Mouse (Mus musculus) CH12.LX (cell line): Measurements from ENCODE around the gene Btbd3. TPM values are rescaled to one million over a fixed set of nuclear protein-coding genes. Genes with fewer than 3 reads are reported as not detected.

Experiments used
- DNase-seq: peaks from one replicate; pipeline ENCODE4 v3.0.0-alpha.2; 2013; ENCODE audit errors: extremely low read depth
- H3K27ac ChIP-seq: 2 replicates; pipeline ENCODE4 v1.5.1; 2012; ENCODE audit warnings: low read depth, mild to moderate bottlenecking, control low read depth, moderate library complexity; ENCODE audit not compliant: insufficient read depth
- H3K27me3 ChIP-seq: replicated peaks from 2 replicates; pipeline ENCODE3; 2012; ENCODE audit warnings: inconsistent platforms
- H3K36me3 ChIP-seq, 2 experiments: replicated peaks in 1 of 2; 2 replicates each; pipeline versions ENCODE3 to v1.6.1; 2012; ENCODE audit warnings: inconsistent platforms in 1 of 2, low read length in 1 of 2, mild to moderate bottlenecking in 1 of 2, mixed read lengths in 1 of 2, moderate library complexity in 1 of 2; ENCODE audit not compliant: control insufficient read depth in 1 of 2, insufficient read depth in 1 of 2
- H3K4me1 ChIP-seq, 2 experiments: 2 replicates each; pipeline ENCODE4 v1.6.1; 2012; ENCODE audit warnings: inconsistent platforms in 1 of 2, moderate library complexity in 1 of 2; ENCODE audit not compliant: insufficient read depth in 2 of 2, control insufficient read depth in 1 of 2
- H3K4me2 ChIP-seq: 2 replicates; pipeline ENCODE4 v1.6.1; 2012; ENCODE audit warnings: low read depth, mild to moderate bottlenecking, control low read depth; ENCODE audit not compliant: poor library complexity, insufficient read depth, severe bottlenecking
- H3K4me3 ChIP-seq, 3 experiments: fragments of 150-350 bp in 1 of 3; sonication (generic) in 1 of 3; replicated peaks in 1 of 3; 2 replicates each; pipeline versions ENCODE3 to v1.5.1; 2011 to 2012; ENCODE audit warnings: low read depth in 2 of 3, low read length in 2 of 3, mild to moderate bottlenecking in 2 of 3, moderate library complexity in 2 of 3, control low read depth in 1 of 3, improper control_type of control experiment in 1 of 3, inconsistent platforms in 1 of 3, mixed read lengths in 1 of 3; ENCODE audit not compliant: poor library complexity in 1 of 3
- H3K79me2 ChIP-seq: replicated peaks from 2 replicates; pipeline ENCODE4 v1.6.1; 2012; ENCODE audit warnings: mild to moderate bottlenecking, moderate library complexity; ENCODE audit not compliant: control insufficient read depth, poor library complexity, insufficient read depth, severe bottlenecking; ENCODE audit errors: extremely low read depth
- H3K9ac ChIP-seq: 2 replicates; pipeline ENCODE4 v1.6.1; 2012; ENCODE audit warnings: low read depth, mild to moderate bottlenecking, control low read depth, moderate library complexity; ENCODE audit not compliant: insufficient read depth
- H3K9me3 ChIP-seq: replicated peaks from 2 replicates; pipeline ENCODE3; 2012; ENCODE audit warnings: low read length, inconsistent platforms, mixed read lengths
- CHD1 ChIP-seq: IDR thresholded peaks from 2 replicates; pipeline ENCODE4 v1.6.1; 2012; ENCODE audit warnings: low read depth, low read length, improper control_type of control experiment, inconsistent platforms
- CHD2 ChIP-seq: IDR thresholded peaks from 2 replicates; pipeline ENCODE4 v1.6.1; 2011; ENCODE audit warnings: low read length, improper control_type of control experiment
- CTCF ChIP-seq, 2 experiments: IDR thresholded peaks in 1 of 2; conservative IDR thresholded peaks in 1 of 2; 2 replicates each; pipeline ENCODE4 v1.5.1; 2011 to 2012; ENCODE audit warnings: low read depth in 2 of 2, low read length in 2 of 2, improper control_type of control experiment in 1 of 2, inconsistent platforms in 1 of 2, mild to moderate bottlenecking in 1 of 2, moderate library complexity in 1 of 2
- E2F4 ChIP-seq: IDR thresholded peaks from 2 replicates; pipeline ENCODE4 v1.6.1; 2011; ENCODE audit warnings: low read depth, low read length, improper control_type of control experiment; ENCODE audit not compliant: insufficient replicate concordance
- ELF1 ChIP-seq: IDR thresholded peaks from 2 replicates; pipeline ENCODE4 v1.6.1; 2014; ENCODE audit warnings: low read depth, mild to moderate bottlenecking, inconsistent platforms, low read length, improper control_type of control experiment
- KAT2A ChIP-seq: IDR thresholded peaks from 2 replicates; pipeline ENCODE4 v1.6.1; 2012; ENCODE audit warnings: low read length, improper control_type of control experiment, inconsistent platforms; ENCODE audit not compliant: insufficient replicate concordance
- MAFK ChIP-seq: IDR thresholded peaks from 2 replicates; pipeline ENCODE4 v1.6.1; 2011; ENCODE audit warnings: low read length, improper control_type of control experiment; ENCODE audit not compliant: insufficient replicate concordance
- MAX ChIP-seq: IDR thresholded peaks from 2 replicates; pipeline ENCODE4 v1.6.1; 2011; ENCODE audit warnings: low read length, improper control_type of control experiment
- MAZ ChIP-seq: IDR thresholded peaks from 2 replicates; pipeline ENCODE4 v1.6.1; 2012; ENCODE audit warnings: low read depth, mild to moderate bottlenecking, inconsistent platforms, low read length, improper control_type of control experiment, moderate library complexity
- MXI1 ChIP-seq: IDR thresholded peaks from 2 replicates; pipeline ENCODE4 v1.6.1; 2011; ENCODE audit warnings: mild to moderate bottlenecking, low read depth, low read length, improper control_type of control experiment
- MYC ChIP-seq: IDR thresholded peaks from 2 replicates; pipeline ENCODE4 v1.6.1; 2011; ENCODE audit warnings: low read depth, mild to moderate bottlenecking, improper control_type of control experiment, low read length
- NELFE ChIP-seq: IDR thresholded peaks from 2 replicates; pipeline ENCODE4 v1.6.1; 2011; ENCODE audit warnings: low read depth, low read length, improper control_type of control experiment
- NRF1 ChIP-seq: IDR thresholded peaks from 2 replicates; pipeline ENCODE4 v1.6.1; 2014; ENCODE audit warnings: low read depth, mild to moderate bottlenecking, inconsistent platforms, low read length, improper control_type of control experiment, moderate library complexity
- POLR2A ChIP-seq: IDR thresholded peaks from 2 replicates; pipeline ENCODE4 v1.6.1; 2011; ENCODE audit warnings: low read depth, mild to moderate bottlenecking, improper control_type of control experiment, low read length
- POLR2AphosphoS2 ChIP-seq: IDR thresholded peaks from 2 replicates; pipeline ENCODE4 v1.6.1; 2011; ENCODE audit warnings: low read depth, low read length, improper control_type of control experiment
- RCOR1 ChIP-seq: conservative IDR thresholded peaks from 2 replicates; pipeline ENCODE4 v1.6.1; 2012; ENCODE audit warnings: low read depth, mild to moderate bottlenecking, inconsistent platforms, low read length, improper control_type of control experiment
- SIN3A ChIP-seq: IDR thresholded peaks from 2 replicates; pipeline ENCODE4 v1.6.1; 2012; ENCODE audit warnings: low read length, improper control_type of control experiment, inconsistent platforms
- TBP ChIP-seq: conservative IDR thresholded peaks from 2 replicates; pipeline ENCODE4 v1.6.1; 2011; ENCODE audit warnings: low read depth, low read length, improper control_type of control experiment
- UBTF ChIP-seq: IDR thresholded peaks from 2 replicates; pipeline ENCODE4 v1.6.1; 2012; ENCODE audit warnings: low read depth, mild to moderate bottlenecking, inconsistent platforms, low read length, improper control_type of control experiment, moderate library complexity
- USF1 ChIP-seq: IDR thresholded peaks from 2 replicates; pipeline ENCODE4 v1.6.1; 2014; ENCODE audit warnings: low read depth, mild to moderate bottlenecking, inconsistent platforms, low read length, improper control_type of control experiment
- USF2 ChIP-seq: conservative IDR thresholded peaks from 2 replicates; pipeline ENCODE4 v1.6.1; 2011; ENCODE audit warnings: low read depth, low read length, improper control_type of control experiment
- ZC3H11A ChIP-seq: IDR thresholded peaks from 2 replicates; pipeline ENCODE4 v1.6.1; 2012; ENCODE audit warnings: low read depth, mild to moderate bottlenecking, inconsistent platforms, low read length, improper control_type of control experiment
- ZNF384 ChIP-seq: IDR thresholded peaks from 2 replicates; pipeline ENCODE4 v1.6.1; 2012; ENCODE audit warnings: low read depth, low read length, improper control_type of control experiment, inconsistent platforms
- dilution Hi-C: fragments of 300-500 bp; cut with MboI; formaldehyde crosslinking; loops from 2 replicates; pipeline ENCODE4 v1.14.3; 2020; ENCODE audit warnings: low sequenced_read_pairs; ENCODE audit not compliant: extremely low pct_unique_long_range_greater_than_20kb, extremely low pct_ligation_motif_present
- in situ Hi-C: fragments of 300-500 bp; cut with MboI; formaldehyde crosslinking; loops from 3 replicates; pipeline ENCODE4 v1.14.3; 2019; ENCODE audit warnings: low sequenced_read_pairs, low pct_ligation_motif_present, low pct_unique_long_range_greater_than_20kb, mixed read lengths
- polyA plus RNA-seq: library from polyadenylated mRNA; unstranded; fragments of >175 nt; gene quantifications from 2 replicates; pipeline ENCODE4 v1.2.1, GENCODE M21; 2012; ENCODE audit warnings: low read depth; ENCODE audit not compliant: insufficient read length
- total RNA-seq, 2 experiments: library from RNA; depleted of rRNA; stranded (reverse); fragments of 300-350 nt in 1 of 2; fragments of >200 nt in 1 of 2; gene quantifications; 2 replicates each; pipeline ENCODE4 v1.2.3; 2012 to 2014

Gene Btbd3
- total and polyA plus RNA-seq, 3 experiments: not detected

DNA sequence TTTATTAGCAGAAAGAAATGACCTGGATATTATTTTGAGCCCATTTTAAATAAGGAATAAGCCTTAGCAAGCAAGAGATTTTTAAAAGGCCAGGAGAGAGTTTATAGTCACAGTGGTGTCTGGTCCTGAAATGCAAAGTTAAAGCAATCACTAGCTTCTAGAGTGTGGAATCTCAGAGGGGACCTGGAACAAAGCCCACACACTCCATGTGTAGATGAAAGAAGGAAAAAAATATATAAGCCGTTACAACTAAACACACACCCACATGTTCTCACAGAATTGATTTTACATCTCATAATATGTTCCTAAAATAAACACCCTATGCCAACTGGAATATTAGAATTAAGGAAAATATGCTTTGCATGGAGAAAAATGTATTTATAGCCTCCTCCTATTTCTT, 36.1 kb upstream of the Btbd3 start:
- no peak overlapping the region for H3K4me2 ChIP-seq
- in situ Hi-C loops: no loop called here
- TF ChIP-seq KAT2A (no peak), MXI1 (no peak), CTCF (conservative IDR thresholded peaks at IDR 0.05 in 1 of 2, IDR thresholded peaks at IDR 0.05 in 1 of 2; ENCODE audit: low read depth in 2 of 2, low read length in 2 of 2) (no peak), MYC (no peak), NELFE (no peak), MAX (no peak), ELF1 (no peak), USF1 (no peak), CHD1 (no peak), SIN3A (no peak), CHD2 (no peak), NRF1 (no peak), E2F4 (no peak)

DNA sequence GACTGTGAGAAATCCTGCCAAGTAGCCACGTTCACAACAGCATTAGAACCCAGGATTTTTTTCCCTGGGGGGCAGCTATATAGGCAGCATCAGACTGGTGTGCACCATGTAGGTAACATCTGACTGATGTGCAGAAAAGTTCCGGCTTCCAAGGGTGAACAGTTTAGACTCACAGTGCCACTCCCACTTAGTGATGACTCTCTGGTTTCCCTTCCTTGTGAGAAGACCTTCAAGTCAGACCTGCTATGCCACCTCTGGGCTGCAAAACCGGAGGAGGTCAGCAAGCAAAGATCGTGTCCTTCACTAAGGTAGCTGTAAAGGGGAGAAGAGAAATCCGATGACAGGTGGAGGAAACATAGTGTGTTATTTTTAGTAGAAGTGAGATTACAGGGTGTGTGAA, 24.1 kb upstream of the Btbd3 start:
- Histone ChIP-seq H3K9me3 (peaks cover 23% of the 10 kb centered on the region), H3K27me3 (no peaks in the 10 kb centered on the region), H3K4me2 (no peak overlapping the region), H3K4me1 (no peaks in the 10 kb centered on the region), H3K36me3 (no peaks in the 10 kb centered on the region), H3K27ac (no peak overlapping the region), H3K9ac (no peak overlapping the region), H3K4me3 (no peak overlapping the region), H3K79me2 (no peaks in the 10 kb centered on the region)
- TF ChIP-seq CHD1 (no peak), ZC3H11A (no peak), UBTF (no peak), ZNF384 (no peak), ELF1 (no peak), POLR2A (no peak), MAX (no peak), POLR2AphosphoS2 (no peak), KAT2A (no peak), USF2 (no peak), MAZ (no peak), E2F4 (no peak), MAFK (no peak), TBP (no peak), RCOR1 (no peak)
- dilution Hi-C loops (no loop called here), in situ Hi-C loops (no loop called here)
- DNase-seq: no peak

More for the DNA sequence above, 36.1 kb upstream of the Btbd3 start:
- no peaks in the 10 kb centered on the region for H3K36me3 ChIP-seq
- dilution Hi-C loops: no loop called here
- no peak overlapping the region for H3K9ac ChIP-seq
- no peaks in the 10 kb centered on the region for H3K27me3 ChIP-seq
- H3K27ac ChIP-seq: no peak overlapping the region
- no peak for DNase-seq
- H3K9me3 ChIP-seq: peaks cover 35% of the 10 kb centered on the region
- no peak overlapping the region for H3K4me3 ChIP-seq
- no peaks in the 10 kb centered on the region for H3K79me2 ChIP-seq
- H3K4me1 ChIP-seq: no peaks in the 10 kb centered on the region
